26 mouse cellular contexts compared by ENCODE assay signal in the genomic region with DNA sequence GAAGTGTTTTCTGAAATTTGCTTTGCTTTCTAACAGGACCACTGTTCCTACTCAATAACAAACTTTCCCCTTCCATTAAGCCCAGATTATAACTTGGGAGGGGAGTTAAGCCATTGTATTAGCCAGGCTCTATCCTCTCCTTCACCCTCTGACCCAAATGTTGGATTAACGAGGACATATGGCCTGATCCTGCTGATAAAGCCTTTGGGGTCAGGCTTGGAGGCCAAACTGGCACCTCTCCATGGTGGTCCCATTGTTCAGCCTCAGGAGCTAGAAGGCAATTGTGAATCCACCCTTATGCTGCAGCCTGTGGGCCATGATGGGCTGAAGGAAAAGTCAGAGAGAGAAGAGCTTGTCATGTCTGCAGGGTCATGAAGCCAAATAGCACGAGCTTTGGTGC.
"Had no signal": no experiment of that assay in that cellular context is flagged by ENCODE, and none has a peak within 500 bp of the region (broad histone marks: within the 10 kb centered on the region; RNA-seq: fewer than 3 reads in every experiment).

No protein-coding gene starts in this region.

- ATAC-seq: hindbrain, embryonic 16.5 days; inflammation-experienced regulatory T-cells, adult 6 months; intestine, embryonic 15.5 days; intestine, postnatal 0 days; liver, embryonic 12.5 days had no signal

- H3K27me3 ChIP-seq: heart, embryonic 13.5 days; heart, embryonic 15.5 days; hindbrain, embryonic 12.5 days; intestine, embryonic 15.5 days; limb, embryonic 13.5 days; limb, embryonic 15.5 days; liver, embryonic 12.5 days had no signal

- H3K4me3 ChIP-seq: gastrocnemius, adult 2 months; heart, adult 2 months; heart, embryonic 13.5 days; heart, embryonic 15.5 days; hindbrain, embryonic 10.5 days; hindbrain, embryonic 12.5 days; intestine, embryonic 15.5 days; layer of hippocampus, adult 2 months; limb, embryonic 13.5 days; limb, embryonic 15.5 days; liver, embryonic 12.5 days had no signal

- H3K27ac ChIP-seq: gastrocnemius, adult 2 months; heart, adult 2 months; heart, embryonic 13.5 days; heart, embryonic 15.5 days; hindbrain, embryonic 10.5 days; hindbrain, embryonic 12.5 days; hindbrain, embryonic 14.5 days; intestine, embryonic 15.5 days; layer of hippocampus, adult 2 months; limb, embryonic 13.5 days; limb, embryonic 15.5 days; liver, embryonic 12.5 days had no signal

- H3K4me2 ChIP-seq: heart, embryonic 11.5 days; heart, embryonic 13.5 days; heart, embryonic 15.5 days; hindbrain, embryonic 12.5 days; hindbrain, embryonic 14.5 days; intestine, embryonic 15.5 days; limb, embryonic 13.5 days; limb, embryonic 15.5 days; liver, embryonic 12.5 days had no signal

- DNase-seq: gastrocnemius, adult 2 months; gastrocnemius, postnatal 10 days; gastrocnemius, postnatal 25 days; heart, adult 2 months; heart, postnatal 14 days; heart, postnatal 4 days; kidney, adult 18-20 months; kidney, adult 8-10 months; kidney, postnatal 10 days; kidney, postnatal 25 days; kidney, postnatal 4 days; left cerebral cortex, postnatal 4 days had no signal

- H3K9me3 ChIP-seq: heart, embryonic 13.5 days; heart, embryonic 15.5 days; hindbrain, embryonic 10.5 days; hindbrain, embryonic 12.5 days; intestine, embryonic 15.5 days; limb, embryonic 13.5 days; limb, embryonic 15.5 days; liver, embryonic 12.5 days had no signal

- H3K9ac ChIP-seq: heart, embryonic 13.5 days; heart, embryonic 15.5 days; hindbrain, embryonic 12.5 days; hindbrain, embryonic 14.5 days; intestine, embryonic 15.5 days; limb, embryonic 13.5 days; limb, embryonic 15.5 days; liver, embryonic 12.5 days had no signal

- H3K4me1 ChIP-seq: heart, embryonic 13.5 days; heart, embryonic 15.5 days; hindbrain, embryonic 10.5 days; hindbrain, embryonic 12.5 days; intestine, embryonic 15.5 days; limb, embryonic 13.5 days; limb, embryonic 15.5 days; liver, embryonic 12.5 days had no signal

- H3K36me3 ChIP-seq: heart, embryonic 13.5 days; heart, embryonic 15.5 days; hindbrain, embryonic 10.5 days; hindbrain, embryonic 12.5 days; intestine, embryonic 15.5 days; limb, embryonic 13.5 days; limb, embryonic 15.5 days; liver, embryonic 12.5 days had no signal
